Mouse (Mus musculus): ENCODE measurements around the gene Tmx1. TPM values are rescaled to one million over a fixed set of nuclear protein-coding genes. Genes with fewer than 3 reads are reported as not detected.

Gene Tmx1
- polyA plus RNA-seq, 1 experiment: 11.4 TPM

DNA sequence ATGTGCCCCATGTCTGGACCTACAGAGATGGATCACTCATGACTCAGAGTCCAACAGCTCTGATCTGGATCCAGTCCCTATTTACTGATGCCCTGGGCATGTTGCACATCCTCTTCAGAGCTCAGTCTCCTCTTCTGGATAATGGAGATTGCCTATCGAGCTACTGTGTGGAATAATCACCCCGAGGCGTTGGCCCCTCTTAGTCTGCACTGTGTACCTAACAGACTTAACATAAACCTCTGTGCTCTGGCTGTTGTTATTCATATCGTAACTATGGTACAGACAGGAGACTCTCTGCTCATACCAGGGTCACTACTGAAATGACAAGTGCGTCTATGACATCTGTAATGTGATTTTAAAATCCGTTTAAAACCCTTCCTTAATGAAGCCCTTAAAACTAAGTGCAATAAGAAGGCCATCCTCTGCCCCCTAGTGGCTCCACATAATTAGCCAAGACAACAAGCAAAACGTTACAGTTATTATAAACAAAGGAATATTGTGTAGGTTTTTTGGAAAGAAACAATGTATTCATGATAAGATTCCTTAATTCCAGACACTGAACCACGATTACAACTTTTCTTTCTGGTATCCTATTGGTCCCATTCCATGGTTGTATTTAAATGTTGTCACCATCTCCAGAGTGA, 22.5 kb upstream of the Tmx1 start:
- Histone ChIP-seq H3K4me1 (no peaks in the 10 kb centered on the region; the same call in 1 of the 2 replicates), H3K4me3 (replicated peaks) (no peak overlapping the region), H3K27me3 (replicated peaks) (peaks cover 8% of the 10 kb centered on the region), H3K9me3 (no peaks in the 10 kb centered on the region), H3K36me3 (replicated peaks; ENCODE audit: low read length) (no peaks in the 10 kb centered on the region)
- TF ChIP-seq GATA1 (IDR thresholded peaks at IDR 0.05; ENCODE audit: borderline replicate concordance, low read length) (no peak), FLI1 (IDR thresholded peaks at IDR 0.05; ENCODE audit: low read length) (no peak)

DNA sequence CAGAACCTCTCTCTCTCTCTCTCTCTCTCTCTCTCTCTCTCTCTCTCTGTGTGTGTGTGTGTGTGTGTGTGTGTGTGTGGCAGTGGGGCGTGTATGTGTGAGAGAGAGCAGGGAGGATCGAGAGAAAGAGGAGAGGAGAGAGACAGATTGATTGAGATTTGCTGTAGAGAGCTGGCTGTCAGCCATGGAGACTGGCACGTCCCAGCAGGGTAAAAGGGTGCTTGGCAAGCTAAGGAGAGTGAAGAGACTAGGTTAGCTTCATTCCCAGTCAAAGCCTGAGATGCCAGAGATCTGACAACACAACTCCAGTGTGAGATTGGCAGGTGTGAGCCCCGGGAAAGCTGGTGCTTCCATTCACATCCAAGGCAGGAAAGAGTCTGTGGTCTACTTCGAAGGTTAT, 21.5 kb upstream of the Tmx1 start:
- no peak overlapping the region for H3K4me3 ChIP-seq (replicated peaks)
- TF ChIP-seq FLI1 (IDR thresholded peaks at IDR 0.05; ENCODE audit: low read length): no peak
- H3K27me3 ChIP-seq (replicated peaks): peaks cover 8% of the 10 kb centered on the region

DNA sequence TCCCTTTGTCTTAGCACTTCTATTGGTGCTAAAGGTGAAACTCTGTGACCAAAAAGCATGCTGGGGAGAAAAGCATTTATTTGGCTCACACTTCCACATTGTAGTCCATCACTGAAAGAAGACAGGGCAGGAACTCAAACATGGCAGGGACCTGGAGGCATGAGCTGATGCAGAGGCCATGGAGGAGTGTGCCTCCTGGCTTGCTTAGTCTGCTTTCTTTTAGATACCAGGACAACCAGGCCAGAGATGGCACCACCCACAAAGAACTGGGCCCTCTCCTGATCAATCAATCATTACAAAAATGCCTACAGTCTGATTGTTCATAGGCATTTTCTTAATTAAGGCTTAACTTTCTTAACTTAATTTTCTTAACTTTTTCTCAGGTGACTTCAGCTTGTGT, 2.9 kb upstream of the Tmx1 start:
- Histone ChIP-seq H3K27me3 (replicated peaks) (no peaks in the 10 kb centered on the region), H3K4me3 (replicated peaks) (no peak overlapping the region), H3K36me3 (replicated peaks; ENCODE audit: low read length) (no peaks in the 10 kb centered on the region), H3K4me1 (peaks cover 43% of the 10 kb centered on the region), H3K9me3 (no peaks in the 10 kb centered on the region)
- TF ChIP-seq GATA1 (IDR thresholded peaks at IDR 0.05; ENCODE audit: borderline replicate concordance, low read length) (no peak), FLI1 (IDR thresholded peaks at IDR 0.05; ENCODE audit: low read length) (no peak)

More for the DNA sequence above, 21.5 kb upstream of the Tmx1 start:
- Histone ChIP-seq H3K9me3 (no peaks in the 10 kb centered on the region), H3K4me1 (no peaks in the 10 kb centered on the region; the same call in 1 of the 2 replicates), H3K36me3 (replicated peaks; ENCODE audit: low read length) (no peaks in the 10 kb centered on the region)

DNA sequence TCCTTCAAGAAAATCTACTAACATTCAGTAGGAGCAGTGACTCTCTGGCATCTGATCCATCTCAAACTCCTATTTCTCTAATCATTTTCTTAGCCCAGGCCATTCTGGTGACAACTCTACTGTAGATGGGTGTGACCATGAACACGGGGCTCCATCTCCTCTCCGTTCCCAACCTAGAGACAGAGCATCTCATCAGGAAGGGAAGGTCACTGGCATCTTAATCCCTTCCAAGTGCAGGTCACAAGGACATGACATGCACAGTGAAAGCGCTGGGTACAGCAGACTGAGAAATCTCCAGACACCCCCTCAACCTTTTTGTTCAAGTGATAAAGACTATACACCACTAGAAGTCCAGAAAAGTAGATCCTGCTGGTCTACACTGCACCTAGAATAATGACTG, 1.4 kb upstream of the Tmx1 start:
- Histone ChIP-seq H3K4me1 (peaks cover 49% of the 10 kb centered on the region), H3K4me3 (replicated peaks) (peak overlapping the region; percentile 98), H3K27me3 (replicated peaks) (no peaks in the 10 kb centered on the region), H3K36me3 (replicated peaks; ENCODE audit: low read length) (peaks cover 14% of the 10 kb centered on the region), H3K9me3 (no peaks in the 10 kb centered on the region)
- TF ChIP-seq FLI1 (IDR thresholded peaks at IDR 0.05; ENCODE audit: low read length): no peak
- TF ChIP-seq GATA1 (IDR thresholded peaks at IDR 0.05; ENCODE audit: borderline replicate concordance, low read length): no peak

DNA sequence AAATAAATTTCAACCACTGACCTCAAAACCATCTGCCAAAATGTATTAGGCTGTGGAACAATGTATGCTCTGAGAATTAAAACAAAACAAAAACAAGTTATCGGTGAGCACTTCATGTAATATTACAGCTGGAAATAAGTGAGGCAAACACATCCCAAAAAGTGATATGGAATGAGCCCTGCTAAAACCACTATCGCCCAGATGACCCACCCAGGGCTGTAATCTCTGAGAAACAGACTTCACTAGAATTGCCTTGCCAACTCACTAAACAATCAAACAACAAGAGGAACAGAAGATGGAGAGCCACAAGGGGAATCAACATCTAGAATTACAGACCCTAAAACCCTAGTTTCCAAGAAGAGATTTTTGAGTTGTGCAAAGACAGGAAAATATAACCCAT, 752 bp upstream of the Tmx1 start:
- peak; percentile 56; the same call in 1 of the 3 replicates for TF ChIP-seq GATA1 (IDR thresholded peaks at IDR 0.05; ENCODE audit: borderline replicate concordance, low read length)
- no peak for TF ChIP-seq FLI1 (IDR thresholded peaks at IDR 0.05; ENCODE audit: low read length)
- peaks cover 53% of the 10 kb centered on the region for H3K4me1 ChIP-seq
- peaks cover 20% of the 10 kb centered on the region for H3K36me3 ChIP-seq (replicated peaks; ENCODE audit: low read length)
- peak overlapping the region; percentile 98 for H3K4me3 ChIP-seq (replicated peaks)
- no peaks in the 10 kb centered on the region for H3K9me3 ChIP-seq
- no peaks in the 10 kb centered on the region for H3K27me3 ChIP-seq (replicated peaks)

DNA sequence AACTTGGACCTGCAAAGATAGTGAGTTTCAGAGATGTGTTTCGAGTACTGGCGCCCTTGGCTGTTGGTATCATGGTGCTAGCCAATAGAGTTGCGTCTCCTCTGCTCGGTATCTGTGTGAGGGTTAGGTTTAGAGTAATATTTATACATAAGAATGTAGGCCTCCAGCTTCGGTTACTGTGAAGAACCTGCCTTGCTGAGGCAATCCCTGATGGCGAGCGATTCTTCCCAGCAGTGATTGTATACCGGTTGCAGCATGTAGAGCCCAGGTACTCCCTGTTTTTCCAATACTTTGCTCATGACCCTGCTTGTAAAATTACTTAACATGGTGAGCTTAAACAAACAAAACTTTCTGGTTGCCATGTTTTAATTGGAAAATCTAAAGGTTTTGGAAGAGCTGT, 2.3 kb downstream of the Tmx1 start:
- Histone ChIP-seq H3K27me3 (replicated peaks) (no peaks in the 10 kb centered on the region), H3K9me3 (no peaks in the 10 kb centered on the region), H3K4me3 (replicated peaks) (no peak overlapping the region), H3K36me3 (replicated peaks; ENCODE audit: low read length) (peaks cover 51% of the 10 kb centered on the region), H3K4me1 (peaks cover 51% of the 10 kb centered on the region)
- TF ChIP-seq FLI1 (IDR thresholded peaks at IDR 0.05; ENCODE audit: low read length) (no peak), GATA1 (IDR thresholded peaks at IDR 0.05; ENCODE audit: borderline replicate concordance, low read length) (no peak)

DNA sequence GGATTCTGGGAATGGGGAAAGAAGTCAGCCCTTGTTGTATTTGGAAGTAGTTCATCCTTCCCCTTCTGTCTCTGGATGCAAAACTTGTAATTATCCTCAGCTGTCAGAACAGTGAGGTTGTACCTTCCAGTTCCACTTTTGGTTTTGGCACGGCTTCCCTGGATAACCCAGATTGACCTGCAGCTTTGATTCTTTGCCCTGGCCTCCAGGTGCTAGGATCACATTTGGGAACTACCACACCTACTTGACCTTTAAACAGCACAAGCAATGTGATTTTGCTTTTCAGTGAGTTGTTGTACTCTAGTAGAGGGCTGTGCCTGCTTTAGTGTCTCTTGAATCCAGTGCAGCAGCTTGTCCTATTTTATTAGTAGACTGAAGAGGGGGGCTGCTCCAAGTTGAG, 6.7 kb downstream of the Tmx1 start:
- Histone ChIP-seq H3K27me3 (replicated peaks) (no peaks in the 10 kb centered on the region), H3K4me1 (peaks cover 30% of the 10 kb centered on the region), H3K36me3 (replicated peaks; ENCODE audit: low read length) (peaks cover 73% of the 10 kb centered on the region), H3K4me3 (replicated peaks) (no peak overlapping the region), H3K9me3 (no peaks in the 10 kb centered on the region)
- TF ChIP-seq GATA1 (IDR thresholded peaks at IDR 0.05; ENCODE audit: borderline replicate concordance, low read length): no peak

DNA sequence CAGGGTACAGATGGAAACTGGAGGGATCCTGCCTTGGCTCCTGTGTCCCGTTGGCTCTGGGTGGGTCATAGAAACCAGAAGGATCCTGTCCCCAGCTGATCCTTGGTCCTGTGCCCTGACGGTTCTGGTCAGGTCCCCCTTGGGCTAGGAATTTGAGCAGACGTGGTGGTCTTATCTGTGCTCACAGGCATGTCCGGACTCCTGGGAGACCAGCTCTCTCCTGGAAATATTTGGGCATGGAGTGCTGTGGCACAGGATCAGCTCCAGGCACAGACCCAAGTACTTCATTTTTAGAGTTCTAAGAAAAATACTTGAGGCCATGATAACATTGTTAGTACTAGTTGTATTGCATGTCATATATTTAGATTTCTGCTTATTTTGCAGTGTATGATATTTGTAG, 11.1 kb downstream of the Tmx1 start:
- Histone ChIP-seq H3K36me3 (replicated peaks; ENCODE audit: low read length) (peaks cover 77% of the 10 kb centered on the region), H3K27me3 (replicated peaks) (no peaks in the 10 kb centered on the region), H3K9me3 (no peaks in the 10 kb centered on the region), H3K4me3 (replicated peaks) (no peak overlapping the region), H3K4me1 (peaks cover 22% of the 10 kb centered on the region)
- TF ChIP-seq GATA1 (IDR thresholded peaks at IDR 0.05; ENCODE audit: borderline replicate concordance, low read length): no peak
- no peak for TF ChIP-seq FLI1 (IDR thresholded peaks at IDR 0.05; ENCODE audit: low read length)

DNA sequence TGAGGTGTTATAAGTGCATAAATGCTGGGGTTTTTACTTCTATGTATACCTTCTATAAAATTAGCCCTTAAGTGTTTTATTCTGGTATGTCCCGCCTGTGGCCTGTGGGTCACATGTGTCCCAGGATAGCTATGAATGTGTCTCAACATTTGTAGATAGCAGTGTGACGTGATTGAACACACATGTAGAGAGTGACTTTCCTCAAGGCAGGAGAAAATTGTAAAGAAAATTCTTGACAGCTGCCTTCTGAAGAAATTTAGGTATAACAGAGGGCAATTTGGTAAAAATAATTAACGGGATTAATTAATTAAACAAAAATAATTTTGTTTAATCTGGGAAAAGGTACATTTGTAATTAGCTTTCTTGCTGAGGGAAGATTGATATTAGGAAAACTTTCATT, 22.4 kb downstream of the Tmx1 start:
- H3K27me3 ChIP-seq (replicated peaks): no peaks in the 10 kb centered on the region
- H3K9me3 ChIP-seq: no peaks in the 10 kb centered on the region; the same call in 1 of the 2 replicates
- no peaks in the 10 kb centered on the region for H3K36me3 ChIP-seq (replicated peaks; ENCODE audit: low read length)
- H3K4me3 ChIP-seq (replicated peaks): no peak overlapping the region
- TF ChIP-seq FLI1 (IDR thresholded peaks at IDR 0.05; ENCODE audit: low read length) (no peak), GATA1 (IDR thresholded peaks at IDR 0.05; ENCODE audit: borderline replicate concordance, low read length) (no peak)
- peaks cover 34% of the 10 kb centered on the region for H3K4me1 ChIP-seq

DNA sequence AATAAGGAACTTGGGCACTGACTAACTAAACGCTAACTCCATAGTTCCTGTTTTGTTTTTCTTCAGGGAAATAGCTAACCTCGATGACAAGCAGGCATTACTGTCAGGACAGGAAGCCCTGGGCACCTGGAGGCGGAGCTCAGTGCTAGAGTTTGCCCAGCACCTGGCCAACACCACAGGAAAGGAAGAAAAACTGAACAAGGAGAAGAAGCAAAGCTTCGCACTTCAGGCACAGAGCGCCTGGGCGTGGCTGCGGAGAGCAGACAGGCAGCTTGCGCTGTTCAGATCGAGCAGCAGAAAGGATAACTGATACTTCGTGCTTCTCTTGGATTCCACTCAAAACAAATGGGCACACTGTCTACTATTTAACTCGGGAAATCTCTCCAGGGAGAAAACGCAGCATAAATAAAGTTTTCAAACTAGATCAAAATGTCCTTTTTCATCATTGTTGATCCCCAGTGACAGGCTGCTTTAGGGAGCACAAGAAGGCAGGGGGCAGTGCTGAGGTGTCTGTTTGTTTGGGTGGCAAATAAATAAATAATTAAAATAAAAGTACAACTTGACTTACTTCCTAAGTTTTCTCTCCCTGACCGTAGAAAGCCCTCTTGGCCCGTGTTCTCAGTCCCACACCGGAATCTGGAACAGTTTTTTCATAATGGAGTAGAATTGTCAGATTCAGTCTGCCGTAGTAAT, 24.1 kb downstream of the Tmx1 start:
- H3K9me3 ChIP-seq: no peaks in the 10 kb centered on the region
- H3K4me1 ChIP-seq: peaks cover 30% of the 10 kb centered on the region
- TF ChIP-seq GATA1 (IDR thresholded peaks at IDR 0.05; ENCODE audit: borderline replicate concordance, low read length) (no peak), FLI1 (IDR thresholded peaks at IDR 0.05; ENCODE audit: low read length) (no peak)
- H3K36me3 ChIP-seq (replicated peaks; ENCODE audit: low read length): no peaks in the 10 kb centered on the region
- no peaks in the 10 kb centered on the region for H3K27me3 ChIP-seq (replicated peaks)
- peak overlapping the region; percentile 82 for H3K4me3 ChIP-seq (replicated peaks)

Measured in megakaryocyte, embryonic 14.5 days (primary cell).